Mouse (Mus musculus): ENCODE measurements around the gene Ier2. TPM values are rescaled to one million over a fixed set of nuclear protein-coding genes. Genes with fewer than 3 reads are reported as not detected.
"Not testable (repeated sequence)": the region's sequence is repeated elsewhere in the genome, so short reads cannot be mapped to it uniquely, and the experiment has no call there.

Ier2 gene
- total RNA-seq, 2 experiments from 2014 or later, result 7.6 to 10.9 TPM

DNA sequence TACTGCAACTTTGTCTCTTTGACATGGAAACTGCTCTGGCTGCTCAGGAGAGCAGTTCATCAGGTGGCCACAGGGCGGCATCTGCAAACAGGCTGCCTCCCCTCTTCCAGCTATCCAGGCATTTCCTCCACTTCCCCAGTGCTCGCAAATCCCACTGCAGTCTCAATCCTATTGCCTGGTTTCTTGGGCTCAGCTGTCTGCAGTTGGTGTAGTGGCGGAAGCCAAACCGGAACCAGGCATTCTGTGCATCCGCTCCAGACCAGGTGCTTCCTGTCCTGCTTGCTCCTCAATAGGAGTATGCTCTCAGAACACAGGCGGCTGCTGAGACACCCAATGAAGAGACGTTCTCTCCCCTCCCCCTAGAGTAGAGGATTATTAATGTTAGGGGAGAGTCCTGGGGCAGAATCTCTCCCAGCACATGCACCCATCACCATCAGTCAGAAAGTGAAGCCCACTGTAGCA lies 37.2 kb upstream of the Ier2 start:
- peak; percentile 48 for ATAC-seq (replicated peaks; ENCODE audit: low FRiP score, poor library complexity, severe bottlenecking)

DNA sequence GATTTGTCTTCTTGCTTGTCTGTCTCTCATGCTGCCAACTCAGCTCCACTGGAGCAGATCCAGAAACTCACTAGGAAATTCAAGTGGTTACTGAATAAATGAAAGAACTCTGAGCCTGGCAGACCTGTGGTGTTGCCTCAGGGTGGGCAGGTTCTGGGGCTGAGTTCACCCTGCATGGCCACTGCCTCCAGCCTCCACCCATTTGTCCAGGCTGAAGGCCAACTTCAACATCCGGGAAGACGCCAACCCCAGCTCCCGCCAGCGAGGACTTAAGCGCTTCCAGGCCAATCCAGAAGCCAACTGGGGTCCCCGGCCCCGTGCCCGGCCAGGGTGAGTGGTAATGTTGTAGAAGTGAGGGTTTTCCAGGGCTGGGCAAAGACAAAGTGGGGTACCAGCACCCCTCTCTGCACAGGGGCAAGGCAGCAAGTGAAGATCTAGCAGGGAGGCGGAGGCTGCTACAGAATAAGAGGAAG lies 36.3 kb upstream of the Ier2 start:
- no peak for ATAC-seq (replicated peaks; ENCODE audit: low FRiP score, poor library complexity, severe bottlenecking)

DNA sequence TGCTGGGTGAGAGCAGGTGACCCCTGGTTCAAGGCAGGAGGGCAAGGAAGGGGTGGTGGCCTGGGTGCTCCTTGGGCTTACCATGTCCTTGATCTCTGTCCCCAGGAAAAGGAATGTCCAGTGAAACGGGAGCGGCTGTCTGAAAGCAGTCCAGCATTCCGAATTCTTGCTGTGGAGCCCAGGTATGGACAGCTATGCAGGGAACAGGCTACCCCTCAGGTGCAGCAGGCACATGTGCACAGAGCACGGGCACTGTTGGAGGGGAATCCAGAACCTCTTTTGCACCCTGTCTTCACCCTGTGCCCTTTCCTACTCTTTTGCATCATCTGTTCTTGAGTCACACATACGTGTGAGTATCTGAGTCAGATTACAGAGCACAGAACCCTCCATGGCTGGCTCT lies 35.6 kb upstream of the Ier2 start:
- ATAC-seq (replicated peaks; ENCODE audit: low FRiP score, poor library complexity, severe bottlenecking), result no peak

DNA sequence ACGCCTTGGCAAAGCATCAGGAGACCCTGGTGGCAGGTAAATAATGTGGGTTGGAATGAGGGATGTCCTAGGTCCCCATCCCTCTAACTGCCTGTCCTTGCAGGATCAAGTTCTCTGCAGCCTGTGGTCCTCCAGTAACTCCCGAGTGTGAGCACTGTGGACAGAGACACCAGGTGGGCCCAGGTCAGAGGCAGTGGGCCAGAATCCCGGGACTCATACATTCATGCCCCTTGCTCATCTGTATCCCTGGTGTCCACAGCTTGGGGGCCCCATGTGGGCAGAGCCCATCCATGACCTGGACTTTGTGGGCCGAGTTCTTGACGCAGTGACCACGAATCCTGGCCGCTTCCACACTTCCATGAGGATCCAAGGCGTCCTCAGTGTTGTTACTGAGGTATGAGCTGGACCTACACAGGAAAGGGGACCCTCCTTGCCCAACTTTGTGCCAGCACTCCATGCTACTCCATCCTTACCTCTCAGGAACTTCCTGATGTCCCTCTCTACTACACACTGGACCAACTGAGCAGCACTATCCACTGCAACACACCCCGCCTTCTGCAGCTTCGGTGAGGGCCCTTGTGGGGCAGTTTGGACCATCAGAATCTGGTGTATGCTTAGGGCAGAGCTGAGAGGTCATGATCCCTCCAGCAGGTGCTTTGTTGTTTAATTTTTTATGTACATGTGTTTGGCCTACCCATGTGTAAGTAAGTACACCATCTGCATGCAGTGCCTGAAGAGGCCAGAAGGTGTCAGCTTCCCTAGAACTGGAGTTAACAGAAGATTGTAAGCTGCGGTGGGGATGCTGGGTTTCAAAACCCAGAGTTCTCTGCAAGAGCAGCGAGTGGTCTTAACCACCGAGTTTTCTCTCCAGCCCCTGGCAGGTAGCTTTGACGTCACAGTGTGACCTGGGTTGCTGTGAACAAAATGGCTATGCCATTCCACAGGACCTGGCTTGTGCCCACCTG lies 34.8 kb upstream of the Ier2 start:
- no peak for ATAC-seq (replicated peaks; ENCODE audit: low FRiP score, poor library complexity, severe bottlenecking)

DNA sequence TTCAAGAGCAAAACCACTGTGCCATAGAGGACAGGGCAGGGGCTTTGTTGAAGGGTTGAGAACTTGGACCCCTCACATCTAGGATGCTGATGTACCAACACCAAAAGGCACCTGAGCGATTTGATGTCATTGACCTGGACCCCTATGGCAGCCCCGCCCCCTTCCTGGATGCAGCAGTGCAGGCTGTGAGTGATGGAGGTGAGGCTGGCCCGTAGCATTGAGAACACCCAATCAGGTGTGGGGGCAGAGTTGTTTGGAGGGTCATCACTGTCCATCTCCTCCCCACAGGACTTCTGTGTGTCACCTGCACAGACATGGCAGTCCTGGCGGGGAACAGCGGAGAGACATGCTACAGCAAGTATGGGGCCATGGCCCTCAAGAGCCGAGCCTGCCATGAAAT lies 32.5 kb upstream of the Ier2 start:
- no peak for ATAC-seq (replicated peaks; ENCODE audit: low FRiP score, poor library complexity, severe bottlenecking)

DNA sequence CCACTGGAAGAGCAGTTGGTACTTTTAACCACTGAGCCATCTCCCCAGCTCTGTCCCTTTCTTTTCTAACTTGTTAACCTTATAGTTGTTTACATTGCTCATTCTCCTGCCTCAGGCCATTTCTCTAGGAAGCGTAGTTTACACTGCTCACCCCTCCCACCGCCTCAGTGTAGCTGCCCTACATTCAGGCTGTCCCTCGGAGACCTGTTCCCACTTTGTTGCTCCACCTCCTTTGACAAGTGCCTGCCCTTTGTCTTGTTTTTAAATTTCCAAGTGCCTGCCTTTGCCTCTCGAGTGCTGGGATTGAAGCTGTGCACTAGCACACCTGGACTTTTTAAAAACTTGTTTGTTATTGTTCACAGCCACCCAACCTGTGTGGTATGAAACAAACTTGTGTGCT lies 30.7 kb upstream of the Ier2 start:
- no peak for ATAC-seq (replicated peaks; ENCODE audit: low FRiP score, poor library complexity, severe bottlenecking)

DNA sequence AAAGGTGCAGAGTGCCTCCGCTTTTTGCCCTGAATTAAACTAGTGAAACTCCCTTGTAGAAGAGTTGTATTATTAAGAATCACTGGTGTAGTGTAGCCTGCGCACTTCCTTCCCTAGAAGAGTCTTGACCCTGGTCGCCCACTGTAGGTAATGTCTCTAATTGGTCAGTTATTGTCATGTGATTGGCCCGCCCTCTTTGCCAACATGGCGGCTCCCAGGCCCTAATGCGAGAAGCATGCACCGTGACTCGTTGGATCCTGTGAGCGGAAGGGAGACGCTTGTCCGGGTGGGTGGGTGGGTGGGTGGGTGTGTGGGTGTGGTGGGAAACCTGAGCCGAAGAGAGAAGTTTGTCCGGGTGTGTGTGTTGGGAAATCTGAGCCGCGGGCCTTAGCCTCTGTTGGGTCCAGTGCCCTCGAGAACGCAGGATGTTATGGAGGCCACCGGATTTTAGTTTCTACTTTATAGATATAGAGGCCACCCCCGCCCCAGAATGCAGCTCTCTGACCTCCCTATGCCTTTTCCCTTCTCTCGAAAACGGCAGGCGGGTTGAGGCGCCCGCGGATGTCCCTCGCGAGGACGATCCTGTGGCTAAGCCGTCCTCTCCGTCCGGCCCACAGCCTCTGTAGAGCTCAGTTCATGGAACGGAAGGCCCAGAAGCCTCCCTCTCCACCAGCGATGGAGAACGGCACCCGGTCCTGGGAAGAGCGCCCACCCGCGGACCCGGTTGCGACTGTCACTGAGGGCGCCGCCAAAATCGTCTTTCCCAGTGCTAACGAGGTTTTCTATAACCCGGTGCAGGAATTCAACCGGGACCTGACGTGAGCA lies 26.7 kb upstream of the Ier2 start:
- ATAC-seq (replicated peaks; ENCODE audit: low FRiP score, poor library complexity, severe bottlenecking), result peak; percentile 77

DNA sequence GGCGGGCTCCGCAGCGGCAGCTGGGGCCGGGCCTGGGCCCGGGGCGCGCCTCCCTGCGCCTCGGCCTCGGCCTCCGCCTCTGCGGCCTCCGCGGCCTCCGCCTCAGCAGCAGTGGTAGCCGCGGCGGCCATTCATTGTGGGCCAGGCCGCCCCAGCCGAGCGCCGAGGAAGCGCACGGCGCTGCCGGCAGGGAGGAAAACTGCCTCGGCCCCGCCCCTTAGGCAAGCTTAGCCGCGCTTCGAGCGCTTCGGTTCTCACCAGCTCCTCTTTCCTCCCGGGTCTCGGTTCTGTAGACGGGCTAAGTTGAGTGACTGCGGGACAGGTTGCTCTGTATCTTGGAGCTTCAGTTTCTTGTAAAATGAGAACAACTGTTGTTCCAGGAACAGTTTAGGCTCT lies 25.1 kb upstream of the Ier2 start, which contains the start of gene Nacc1:
TSS of gene Nacc1 (minus strand) at position 158 of the 396 bp plus-strand sequence.
- ATAC-seq (replicated peaks; ENCODE audit: low FRiP score, poor library complexity, severe bottlenecking), result peak; percentile 84

DNA sequence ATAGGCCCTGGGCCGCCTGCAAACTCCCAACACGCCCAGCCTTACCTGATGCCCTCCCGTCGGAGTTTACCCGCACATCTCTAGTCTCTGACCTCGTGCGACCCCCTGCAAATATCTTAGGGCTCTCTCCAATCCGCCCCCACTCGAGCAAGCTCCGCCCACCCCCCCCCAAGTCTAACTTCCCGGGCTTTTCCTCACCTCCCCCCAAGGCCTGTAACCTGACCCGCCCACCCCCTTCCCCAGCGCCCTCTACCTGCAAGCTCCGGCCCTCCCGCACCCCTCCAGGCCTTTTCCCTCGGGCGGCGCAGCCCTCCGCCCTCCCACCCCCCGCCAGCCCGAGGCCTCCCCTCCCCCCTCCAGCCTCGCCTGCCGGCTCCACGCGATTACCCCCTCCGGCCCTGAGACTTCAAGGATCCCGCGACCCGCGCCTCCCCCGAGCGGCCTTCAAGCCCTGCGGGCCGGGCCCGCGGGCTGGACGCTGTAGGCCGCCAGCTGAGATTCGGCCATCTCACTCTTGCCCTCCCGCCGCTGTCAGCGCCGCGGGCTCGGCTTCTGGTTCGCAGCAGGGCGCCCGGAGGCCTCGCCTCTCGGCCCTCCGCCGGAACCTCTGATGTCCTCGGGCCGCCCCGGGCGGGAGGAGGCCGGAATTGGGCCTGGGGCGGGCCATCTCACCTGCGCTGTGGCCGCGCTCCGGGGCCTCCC lies 24.5 kb upstream of the Ier2 start:
- ATAC-seq (replicated peaks; ENCODE audit: low FRiP score, poor library complexity, severe bottlenecking), result no peak

DNA sequence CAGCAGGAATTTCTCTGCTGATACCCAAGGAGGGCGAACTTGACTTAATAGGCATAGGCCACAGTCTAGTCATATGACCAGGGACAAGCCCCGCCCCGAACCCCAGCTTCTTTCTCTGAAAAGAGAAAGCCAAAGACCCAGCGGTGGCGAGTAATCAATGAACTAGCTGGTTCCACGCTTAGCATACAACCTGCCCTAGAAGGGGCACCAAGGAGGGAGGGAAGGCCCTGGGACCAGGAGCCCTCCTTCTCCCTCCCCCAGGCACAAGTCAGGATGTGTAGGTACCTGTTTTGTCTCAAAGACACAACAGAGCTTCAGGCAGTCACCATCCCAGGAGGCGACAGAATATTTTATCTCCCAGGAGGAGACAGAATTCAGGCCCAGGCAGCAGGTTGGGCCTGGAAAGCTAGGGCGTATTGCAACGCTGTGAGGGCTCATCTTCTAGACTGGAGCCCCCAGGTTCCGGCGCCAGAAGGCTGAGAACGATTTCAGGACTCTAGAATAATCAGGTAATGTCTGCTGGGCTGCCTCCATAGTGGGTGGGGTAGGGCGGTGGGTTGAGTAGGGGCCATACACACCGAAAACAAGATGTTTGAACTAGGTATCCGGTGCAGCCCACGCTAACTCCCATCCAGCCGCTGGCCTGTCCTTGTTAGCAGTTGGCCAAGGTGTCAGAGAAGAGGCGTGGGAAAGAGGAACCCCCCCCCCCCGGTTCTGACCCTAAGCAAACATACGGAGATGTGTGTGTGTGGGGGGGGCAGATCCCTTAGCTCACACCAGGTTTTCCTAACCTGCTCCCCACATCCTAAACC lies 23.7 kb upstream of the Ier2 start, which contains the start of gene Trmt1:
TSS of gene Trmt1 (plus strand) at position 117 of the 812 bp plus-strand sequence.
- ATAC-seq (replicated peaks; ENCODE audit: low FRiP score, poor library complexity, severe bottlenecking), result peak; percentile 57

DNA sequence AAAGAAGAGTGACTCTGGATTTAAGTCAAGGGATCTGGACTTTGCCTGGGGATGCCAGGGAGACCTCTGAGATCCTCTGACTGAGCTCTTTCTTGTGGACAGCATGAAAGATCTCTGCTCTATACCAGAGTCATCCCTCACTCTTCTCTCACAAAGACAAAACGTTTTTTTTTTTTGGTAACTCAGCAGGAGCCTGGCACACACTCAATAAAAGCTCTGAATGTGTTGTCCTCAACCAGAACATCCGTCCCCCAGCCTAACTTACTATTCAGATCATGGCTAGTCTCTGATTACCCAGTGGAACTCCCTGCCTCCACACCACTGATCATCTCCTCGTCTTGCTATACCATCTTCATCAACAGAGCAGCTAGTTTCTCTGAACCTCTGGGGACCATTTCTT lies 21.9 kb upstream of the Ier2 start:
- no peak for ATAC-seq (replicated peaks; ENCODE audit: low FRiP score, poor library complexity, severe bottlenecking)

DNA sequence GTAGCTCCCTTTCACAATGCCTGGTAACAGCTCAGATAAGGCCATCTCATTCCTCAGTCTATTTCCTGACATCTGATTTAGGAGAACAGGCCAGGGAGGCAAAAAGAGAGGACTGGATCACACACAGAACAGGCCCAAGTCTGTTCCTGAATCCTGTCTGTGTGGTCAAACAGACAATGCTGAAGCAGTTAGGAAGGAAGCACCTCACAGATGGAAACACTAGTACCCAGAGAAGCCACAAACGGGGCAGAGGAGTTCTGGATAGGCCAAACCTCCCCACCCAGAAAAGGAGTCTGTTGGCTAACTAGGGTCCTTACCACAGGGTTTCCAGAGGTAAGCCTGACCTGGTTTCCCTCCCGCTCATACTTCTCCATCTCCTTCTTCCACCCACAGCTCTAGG lies 19.6 kb upstream of the Ier2 start:
- no peak for ATAC-seq (replicated peaks; ENCODE audit: low FRiP score, poor library complexity, severe bottlenecking)

DNA sequence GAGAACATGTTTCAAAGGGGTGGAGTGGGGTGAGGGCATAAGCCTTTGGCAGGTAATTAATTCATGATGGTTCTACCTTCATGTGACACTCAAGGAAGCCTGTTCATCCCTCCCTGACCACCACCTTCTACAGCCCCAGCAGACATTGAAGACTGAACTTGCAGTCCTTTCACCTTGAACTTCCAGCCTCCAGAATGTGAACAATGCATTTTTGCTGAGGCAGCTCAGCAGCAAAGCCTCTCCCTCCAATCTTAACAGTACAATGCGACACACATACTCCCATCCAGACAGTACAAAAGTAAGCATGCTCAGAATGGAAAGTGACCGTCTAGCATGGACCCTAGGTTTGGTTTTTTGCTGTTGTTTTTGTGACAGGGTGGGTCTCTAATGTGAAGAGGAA lies 18.8 kb upstream of the Ier2 start:
- no peak for ATAC-seq (replicated peaks; ENCODE audit: low FRiP score, poor library complexity, severe bottlenecking)

DNA sequence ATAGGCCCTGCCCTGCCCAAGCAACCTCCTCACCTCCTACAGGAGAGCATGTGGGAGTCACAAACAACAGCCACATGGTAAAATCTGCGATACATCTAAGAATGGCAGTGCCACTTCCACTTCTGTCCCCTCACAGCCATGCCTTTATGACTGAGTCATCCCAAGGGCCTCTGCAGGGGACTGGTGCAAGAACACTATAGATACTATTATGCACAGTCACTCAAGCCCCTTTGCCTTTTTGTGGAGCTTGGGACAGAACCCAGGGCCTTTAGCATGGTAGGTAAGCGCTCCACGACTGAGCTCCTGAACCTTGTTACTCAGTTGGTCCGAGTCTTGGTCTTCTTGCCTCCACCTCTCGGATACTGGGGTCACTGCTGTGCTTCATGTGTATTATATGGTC lies 14.7 kb upstream of the Ier2 start:
- no peak for ATAC-seq (replicated peaks; ENCODE audit: low FRiP score, poor library complexity, severe bottlenecking)

DNA sequence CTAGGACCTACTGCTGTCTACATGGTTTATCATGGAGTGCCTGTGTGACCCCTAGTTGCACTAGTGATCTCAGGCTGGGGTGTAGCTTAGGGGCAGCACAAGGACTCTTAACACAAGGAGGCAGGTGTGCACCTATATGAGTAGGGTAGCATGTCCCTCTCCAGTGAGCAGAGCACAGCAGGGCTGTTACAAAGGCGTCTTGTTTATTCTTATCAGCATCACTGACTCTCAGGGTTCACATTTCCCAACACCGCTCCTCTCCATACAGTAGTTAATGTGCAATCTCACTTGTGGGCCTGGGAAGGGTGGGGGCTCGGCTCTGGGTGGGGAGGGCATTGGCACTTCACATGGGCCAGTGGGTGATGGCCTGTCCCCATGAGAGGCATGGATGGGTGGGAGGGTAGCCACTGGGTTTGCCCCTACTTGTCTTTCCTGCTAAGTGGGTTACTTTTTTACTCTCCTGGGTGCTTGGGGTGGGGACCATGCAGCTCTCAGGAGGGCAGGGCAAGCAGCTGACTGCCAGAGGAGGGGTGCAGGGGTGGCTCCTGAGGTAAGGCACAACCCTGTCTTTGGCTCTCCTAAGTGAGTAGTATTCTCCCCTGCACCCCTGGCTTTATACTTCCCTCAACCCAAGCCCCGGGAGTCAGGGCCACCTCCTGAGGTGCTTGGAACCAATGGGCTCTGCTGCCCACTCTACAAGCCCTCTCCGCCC lies 7.8 kb upstream of the Ier2 start:
- not testable (repeated sequence) for ATAC-seq (replicated peaks; ENCODE audit: low FRiP score, poor library complexity, severe bottlenecking)

DNA sequence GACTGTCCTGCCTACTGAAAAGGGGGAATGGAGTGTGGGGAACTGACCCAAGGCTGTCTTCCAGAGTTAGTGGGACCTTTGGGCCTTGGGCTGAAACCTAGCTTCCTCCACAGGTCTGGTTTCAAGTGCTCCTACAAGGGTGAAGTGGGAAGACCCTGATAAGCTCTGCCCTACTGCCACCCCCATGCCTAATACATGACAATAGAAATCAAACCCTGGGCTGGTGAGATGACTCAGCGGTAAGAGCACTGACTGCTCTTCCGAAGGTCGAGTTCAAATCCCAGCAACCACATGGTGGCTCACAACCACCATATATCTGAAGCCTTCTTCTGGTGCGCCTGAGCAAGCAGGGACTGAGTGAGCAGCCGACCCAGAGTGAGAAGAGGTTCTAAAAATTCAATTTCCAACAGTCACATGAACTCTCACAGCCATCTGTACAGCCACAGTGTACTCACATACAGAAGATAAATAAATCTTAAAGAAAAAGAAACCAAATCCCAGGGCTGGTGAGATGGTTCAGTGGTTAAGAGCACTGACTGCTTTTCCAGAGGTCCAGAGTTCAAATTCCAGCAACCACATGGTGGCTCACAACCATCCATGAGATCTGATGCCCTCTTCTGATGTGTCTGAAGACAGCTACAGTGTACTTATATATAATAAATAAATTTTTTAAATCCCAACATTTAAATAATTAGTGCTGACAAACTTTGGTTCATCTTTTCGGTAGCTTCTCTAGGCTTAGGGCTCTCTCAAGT lies 6.3 kb upstream of the Ier2 start:
- no peak for ATAC-seq (replicated peaks; ENCODE audit: low FRiP score, poor library complexity, severe bottlenecking)

DNA sequence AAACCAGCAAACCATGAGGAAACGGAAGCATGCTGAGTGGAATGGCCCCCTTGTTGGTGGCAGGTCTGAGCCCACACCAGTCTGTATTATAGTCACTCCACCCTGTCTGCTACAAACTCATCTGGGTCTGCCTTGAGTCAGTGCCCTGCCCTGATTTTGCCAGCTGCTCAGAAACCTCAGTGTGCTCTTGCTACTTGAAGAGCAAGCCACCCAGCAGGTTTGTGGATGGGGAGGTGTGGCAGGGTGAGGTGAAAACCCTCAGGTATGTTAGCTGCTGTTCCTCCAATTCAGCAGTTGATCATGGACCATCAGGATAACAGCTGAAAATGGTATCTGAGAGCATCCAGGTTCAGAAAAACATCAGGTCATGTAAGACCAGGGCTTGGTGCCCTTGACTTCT lies 5.4 kb upstream of the Ier2 start:
- no peak for ATAC-seq (replicated peaks; ENCODE audit: low FRiP score, poor library complexity, severe bottlenecking)
